Mouse (Mus musculus) lung, adult 18-20 months (tissue): ENCODE measurements at regions not wholly inside any gene's neighbourhood (a gene's known extent, or its start where the extent isn't known, plus 50 kb on each side); places are given as distances from the start of the nearest gene placed in this dataset.

Experiments
- DNase-seq, 2 experiments: peaks; one replicate each; pipeline ENCODE4 v3.0.0; 2022; ENCODE audit warnings: mixed read lengths in 2 of 2

DNA sequence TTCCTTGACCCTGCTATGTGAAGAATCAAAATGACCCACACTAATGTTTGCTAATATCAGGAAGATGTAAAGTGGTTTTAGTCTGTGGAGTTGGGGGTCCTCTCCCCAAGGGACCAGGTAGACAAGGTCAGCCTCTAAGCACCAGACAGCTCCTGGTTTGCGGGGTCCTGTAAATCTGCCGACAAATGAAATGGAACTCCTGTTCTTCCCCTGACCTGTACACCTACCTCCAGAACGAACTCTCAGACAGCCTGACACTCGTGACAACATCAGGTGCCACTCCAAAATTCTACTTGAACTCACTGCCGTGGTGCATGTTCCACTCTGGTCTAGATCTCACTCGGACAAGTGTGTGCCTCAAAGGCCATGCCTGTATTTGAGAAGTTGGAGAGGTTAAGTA lies 121.8 kb upstream of the Cdkn3 start:
- DNase-seq: no peak

- DNase-seq: no peak
These were observed 123.1 kb upstream of the Cdkn3 start for GRCm38 (mm10) chr14:46637240-46637639.

- DNase-seq: peak; percentile 51 to 56
These were observed 124.0 kb upstream of the Cdkn3 start for GRCm38 (mm10) chr14:46636364-46636763.

DNA sequence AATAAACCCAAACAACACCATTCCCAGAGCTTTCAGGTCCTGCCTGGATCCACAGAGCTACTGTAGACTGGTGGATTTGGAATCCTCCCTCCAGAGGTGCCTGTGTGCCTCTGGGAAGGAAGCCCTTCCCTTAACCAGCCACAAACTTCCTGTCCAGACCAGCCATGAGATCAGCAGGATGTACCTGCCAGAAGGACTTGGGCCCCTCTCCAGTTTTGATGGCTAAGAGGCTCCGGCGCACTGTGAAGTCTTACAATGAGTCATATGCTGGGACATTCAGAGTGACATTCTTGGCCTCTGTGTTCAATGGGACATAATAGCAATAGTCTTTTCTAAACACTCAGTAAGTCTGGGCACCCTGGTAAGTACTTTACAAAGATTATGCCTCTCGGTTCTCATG lies 125.0 kb upstream of the Cdkn3 start:
- peak; percentile 78 to 83 for DNase-seq

DNA sequence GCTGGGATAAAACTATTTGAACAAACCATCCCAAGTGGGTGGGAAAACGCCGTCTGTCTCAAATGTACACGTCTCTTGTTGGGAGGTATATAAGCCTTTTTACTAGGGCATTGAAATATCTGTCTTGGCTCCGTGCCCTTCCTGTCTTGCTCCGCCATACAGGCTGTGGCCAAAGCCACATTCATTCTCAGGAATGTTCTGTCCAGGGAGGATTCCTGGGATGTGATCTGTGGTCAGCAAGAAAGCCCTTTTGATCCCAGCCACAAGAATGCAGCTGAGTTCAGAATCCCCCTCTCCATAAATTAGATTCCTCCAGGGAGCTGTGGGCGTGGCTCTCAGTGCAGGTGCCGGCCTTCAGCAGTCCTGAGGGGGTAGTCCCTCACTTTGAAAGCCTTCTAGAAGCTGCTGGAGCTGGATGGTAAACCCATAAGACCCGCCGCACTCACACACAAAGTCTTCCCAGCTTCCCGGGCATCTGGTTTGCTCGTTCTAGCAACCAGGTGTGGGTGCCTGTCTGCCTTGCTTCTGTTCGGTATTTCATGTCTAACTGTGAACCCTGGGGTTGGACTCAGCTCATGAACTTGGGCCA lies 125.6 kb upstream of the Cdkn3 start:
- DNase-seq: no peak

DNA sequence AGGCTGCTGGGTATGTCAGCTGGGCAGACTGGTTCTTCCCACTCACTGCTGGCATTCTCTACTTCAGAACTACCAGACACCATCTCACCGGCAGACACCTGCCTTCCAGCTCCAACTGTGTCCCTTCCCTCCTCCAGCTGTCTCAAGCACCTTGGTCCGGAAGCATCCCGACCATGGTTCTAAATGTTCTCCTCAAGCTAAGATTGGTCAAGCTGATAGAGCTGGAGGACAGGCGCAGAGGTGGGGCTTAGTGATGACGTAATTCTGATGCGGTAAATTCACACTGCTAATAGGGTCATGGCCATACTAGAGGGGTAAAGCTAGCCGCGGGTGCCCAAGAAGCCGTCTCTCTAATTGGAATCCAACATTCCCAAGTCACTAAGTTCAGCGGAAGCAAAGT lies 126.1 kb upstream of the Cdkn3 start:
- DNase-seq: peak in 1 of 2 experiments; percentile 16

- no peak for DNase-seq
These were observed 132.7 kb upstream of the Cdkn3 start for GRCm38 (mm10) chr14:46627690-46628089.

GRCm38 (mm10) chr14:46625760-46626159 lies 134.6 kb upstream of the Cdkn3 start:
- no peak for DNase-seq

DNA sequence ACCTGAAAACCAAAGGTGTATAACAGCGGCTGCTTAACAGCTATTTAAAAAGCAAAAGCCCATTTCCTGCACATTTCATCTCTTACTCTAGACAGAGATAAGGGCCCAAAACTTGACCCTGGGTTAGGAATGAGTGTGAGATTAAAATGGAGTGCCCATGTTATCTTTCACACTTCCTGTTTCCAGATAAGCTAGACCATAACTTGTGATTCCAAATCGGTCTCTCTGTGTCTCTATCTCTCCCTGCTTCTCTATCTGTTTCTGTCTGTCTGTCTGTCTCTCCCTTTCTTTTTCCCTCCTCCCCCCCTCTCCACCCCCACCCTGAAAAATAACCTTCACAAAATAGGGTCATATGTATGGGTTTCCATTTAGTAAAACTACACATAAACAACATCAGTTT lies 136.7 kb upstream of the Cdkn3 start:
- no peak for DNase-seq

DNA sequence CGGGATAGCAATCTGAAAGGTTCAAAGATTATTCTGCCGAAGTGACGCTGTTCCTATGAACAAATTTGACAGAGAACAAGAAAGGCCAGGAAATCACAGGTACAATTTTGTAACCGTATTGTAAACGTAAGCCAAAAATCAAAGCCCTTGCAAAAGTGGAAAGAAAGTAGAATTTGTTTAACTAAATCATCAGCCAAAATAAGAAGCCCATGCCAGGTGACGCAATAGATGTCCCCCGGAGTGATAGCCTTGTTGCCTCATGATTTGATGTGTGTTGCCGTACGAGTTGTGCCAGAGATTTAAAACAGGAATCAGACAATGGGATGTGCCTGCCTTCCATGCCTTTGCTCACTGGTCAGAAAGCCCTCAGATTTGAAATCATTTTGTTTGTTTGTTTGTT lies 144.3 kb upstream of the Cdkn3 start:
- no peak for DNase-seq

DNA sequence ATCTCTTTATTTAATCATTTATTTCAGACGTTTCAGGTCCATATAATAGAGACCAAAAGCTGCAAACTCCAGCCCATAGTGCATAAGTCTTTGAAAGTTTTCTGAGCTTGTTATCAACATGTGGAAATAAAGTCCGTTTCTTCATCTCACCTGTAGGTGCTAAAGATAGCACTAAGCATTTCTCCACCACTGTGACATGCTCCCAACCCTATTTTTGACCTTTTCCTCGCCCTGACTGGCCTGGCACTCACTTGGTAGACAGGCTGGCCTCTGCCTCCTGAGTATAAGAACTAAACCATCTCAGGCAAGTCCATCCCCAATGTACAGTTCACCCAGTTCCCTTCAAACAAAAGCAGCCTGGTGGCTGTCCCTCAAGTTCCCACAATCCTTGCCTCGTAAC lies 145.4 kb upstream of the Cdkn3 start:
- DNase-seq: no peak

- no peak for DNase-seq
These were observed 146.6 kb upstream of the Cdkn3 start for GRCm38 (mm10) chr14:46613748-46614147.

DNA sequence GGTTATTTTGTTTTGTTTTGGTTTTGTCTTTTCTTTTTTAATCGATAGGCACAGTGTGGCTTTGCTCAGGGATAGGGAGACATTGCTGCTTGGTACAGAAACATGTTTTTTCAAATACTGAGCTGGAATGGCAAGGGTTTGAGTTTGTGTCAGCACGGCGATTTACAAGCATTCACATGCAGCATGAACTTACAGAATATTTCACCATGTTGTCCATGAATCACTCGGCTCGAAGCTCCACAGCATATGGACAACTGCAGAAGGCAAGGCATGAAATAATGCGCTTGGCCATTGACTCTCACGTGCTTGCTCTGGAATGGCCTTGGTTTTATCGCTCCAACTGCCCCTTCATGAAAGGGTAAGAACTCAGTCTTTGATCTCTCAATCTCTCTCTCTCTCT lies 147.1 kb upstream of the Cdkn3 start:
- no peak for DNase-seq

DNA sequence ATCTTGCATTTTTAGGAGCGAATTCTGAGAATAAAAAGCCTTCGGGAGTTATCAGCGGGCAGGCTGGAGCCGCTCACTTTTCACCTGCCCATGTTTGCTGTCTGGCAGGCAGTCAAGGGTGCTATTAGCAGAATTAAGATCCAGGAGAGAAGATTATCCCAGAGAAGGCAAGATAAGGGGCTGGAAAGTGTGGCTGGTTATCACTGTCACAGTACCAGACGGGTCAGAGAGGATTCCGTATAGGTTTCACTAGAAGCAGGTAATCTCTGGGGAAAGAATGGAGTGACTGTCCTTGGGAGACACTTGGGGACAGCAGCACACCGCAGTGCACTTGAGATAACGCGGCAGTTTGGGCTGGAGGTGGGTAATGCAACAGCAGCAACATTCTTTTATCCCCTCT lies 147.8 kb upstream of the Cdkn3 start:
- DNase-seq: no peak

GRCm38 (mm10) chr14:46610926-46611325 lies 149.4 kb upstream of the Cdkn3 start:
- DNase-seq: no peak

DNA sequence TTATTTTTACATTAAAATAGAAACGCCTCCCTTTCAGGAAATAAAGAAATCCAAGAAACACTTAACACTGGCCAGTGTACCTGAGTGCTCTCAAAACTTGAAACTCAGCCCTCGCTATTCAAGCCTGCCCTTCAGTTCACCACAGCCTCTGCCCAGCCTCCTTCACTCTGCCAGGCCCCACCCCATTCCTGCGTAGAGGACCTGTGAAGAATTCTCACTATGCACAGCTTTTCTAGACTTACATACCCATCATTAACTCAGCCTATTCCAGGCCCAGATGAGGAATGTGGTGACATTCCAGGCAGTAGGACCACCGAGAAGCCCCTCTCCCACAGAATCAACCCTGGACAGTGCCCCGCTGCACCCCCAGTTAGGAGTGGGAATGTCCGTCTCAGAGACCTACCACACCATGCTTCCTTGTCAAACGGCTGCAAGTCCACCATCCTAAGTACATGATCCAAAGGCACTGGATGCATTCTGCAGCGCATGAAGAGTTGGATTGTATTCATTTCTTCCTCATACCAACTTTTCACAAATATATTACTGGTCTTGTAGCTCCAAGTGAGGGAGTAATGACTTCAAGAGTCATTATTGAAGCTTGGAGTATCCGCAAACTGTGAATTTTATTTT lies 150.0 kb upstream of the Cdkn3 start:
- peak; percentile 83 to 86 for DNase-seq

- DNase-seq: no peak
These were observed 153.6 kb upstream of the Cdkn3 start for GRCm38 (mm10) chr14:46606694-46607093.

- DNase-seq: no peak
These were observed 154.3 kb upstream of the Cdkn3 start for GRCm38 (mm10) chr14:46606037-46606436.

DNA sequence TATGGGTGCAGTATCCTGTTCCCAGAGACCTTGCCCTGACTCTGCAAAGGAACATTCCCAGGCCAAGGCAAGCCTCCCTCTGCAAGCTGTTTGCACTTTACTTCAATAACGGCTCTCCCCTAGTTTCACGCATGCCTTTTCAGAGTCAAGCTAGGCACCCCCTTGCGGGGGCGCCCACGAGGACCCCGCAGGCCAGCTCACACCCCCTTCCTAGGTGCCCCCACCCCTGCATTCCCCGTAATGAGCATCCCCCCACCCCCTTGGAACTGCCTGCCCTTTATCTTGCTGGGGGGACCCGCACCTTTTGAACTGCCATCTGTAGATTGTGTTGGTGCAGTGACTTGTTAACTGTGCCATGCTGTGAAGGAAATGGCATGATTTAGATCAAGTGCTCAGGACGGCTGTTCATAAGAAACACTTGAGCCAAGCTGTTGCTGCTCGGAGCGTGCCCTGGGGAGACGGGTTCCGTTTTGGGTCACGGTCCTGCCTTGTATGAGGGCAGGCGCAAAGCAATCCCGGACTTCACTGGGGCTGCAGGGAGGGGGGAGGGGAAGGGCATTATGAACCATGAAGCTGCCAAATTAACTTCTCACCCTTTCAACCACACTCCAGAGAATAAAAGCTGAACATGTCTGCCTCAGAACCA lies 155.3 kb upstream of the Cdkn3 start:
- peak in 1 of 2 experiments; percentile 19 for DNase-seq

DNA sequence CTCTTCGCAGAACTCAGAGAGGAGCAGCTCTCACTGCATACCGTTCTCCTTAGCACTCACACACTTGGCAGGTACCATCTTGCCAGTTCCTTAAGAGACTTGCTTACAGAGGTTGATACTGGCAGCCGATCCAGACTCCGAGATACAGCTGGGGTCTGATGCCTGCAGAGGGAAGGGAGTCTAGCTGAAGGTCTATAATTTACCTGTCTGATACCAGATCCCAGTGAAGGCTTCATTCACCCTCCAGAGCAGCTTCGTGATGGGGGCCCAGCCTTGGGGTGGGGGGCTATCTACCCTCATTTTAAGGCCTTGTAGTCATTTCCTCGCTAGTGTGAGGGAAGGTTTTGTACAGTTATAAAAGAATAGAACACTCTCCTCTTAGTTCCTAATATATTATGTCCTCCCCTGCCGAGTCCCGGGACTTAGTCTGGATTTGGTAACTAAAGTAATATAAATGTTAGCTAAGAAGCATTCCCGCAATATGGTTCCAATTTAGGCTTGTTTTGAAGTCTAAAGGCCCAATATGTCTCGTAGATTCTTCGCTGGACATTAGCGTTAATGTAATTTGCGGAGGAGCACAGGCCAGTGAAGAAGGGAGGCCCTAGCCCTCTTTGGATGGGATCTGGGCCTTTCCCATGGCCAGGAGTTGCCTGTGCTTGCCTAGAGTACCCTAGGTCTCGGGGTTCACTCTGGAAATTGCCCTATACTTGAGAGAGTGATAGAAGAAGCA lies 156.0 kb upstream of the Cdkn3 start:
- no peak for DNase-seq

GRCm38 (mm10) chr14:46596696-46597359 lies 163.5 kb upstream of the Cdkn3 start:
- no peak for DNase-seq

GRCm38 (mm10) chr14:46594151-46594550 lies 166.2 kb upstream of the Cdkn3 start:
- DNase-seq: no peak

DNA sequence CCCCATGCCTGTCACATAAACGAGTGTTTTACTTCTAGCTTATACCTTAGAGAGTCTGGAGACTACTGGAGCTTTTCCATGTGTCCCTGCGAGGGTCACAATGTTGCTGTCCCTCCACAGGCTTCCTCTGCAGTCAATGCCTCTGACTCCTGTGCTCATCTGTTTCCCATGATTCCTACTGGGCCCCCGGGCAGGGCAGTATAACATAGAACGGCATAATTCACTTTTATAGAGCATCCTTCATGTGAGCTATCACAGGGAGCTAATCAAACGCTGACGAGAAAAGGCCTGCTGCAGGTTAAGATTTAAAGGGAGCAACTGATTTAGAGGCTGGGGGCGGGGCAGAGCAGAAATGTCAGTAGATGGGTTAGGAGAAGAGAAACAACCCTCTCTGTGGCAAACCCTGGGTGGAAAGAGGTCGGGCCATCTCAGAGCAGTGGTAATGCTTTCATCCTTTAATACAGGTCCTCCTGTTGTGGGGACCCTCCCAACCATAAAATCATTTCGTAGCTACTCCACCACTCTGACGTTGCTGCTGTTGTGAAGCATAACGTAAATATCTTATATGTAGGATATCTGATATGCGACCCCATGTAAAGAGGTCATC lies 168.5 kb upstream of the Cdkn3 start:
- DNase-seq: no peak
